Mouse (Mus musculus): ENCODE results near the gene Nfe2l3. TPM values are rescaled to one million over a fixed set of nuclear protein-coding genes. Genes with fewer than 3 reads are reported as not detected.
A peak's percentile ranks its signal among the peaks of the same experiment; 100 is the strongest.

The Nfe2l3 gene
- polyA plus RNA-seq, 1 experiment from 2014 or later: 0.95 TPM

DNA sequence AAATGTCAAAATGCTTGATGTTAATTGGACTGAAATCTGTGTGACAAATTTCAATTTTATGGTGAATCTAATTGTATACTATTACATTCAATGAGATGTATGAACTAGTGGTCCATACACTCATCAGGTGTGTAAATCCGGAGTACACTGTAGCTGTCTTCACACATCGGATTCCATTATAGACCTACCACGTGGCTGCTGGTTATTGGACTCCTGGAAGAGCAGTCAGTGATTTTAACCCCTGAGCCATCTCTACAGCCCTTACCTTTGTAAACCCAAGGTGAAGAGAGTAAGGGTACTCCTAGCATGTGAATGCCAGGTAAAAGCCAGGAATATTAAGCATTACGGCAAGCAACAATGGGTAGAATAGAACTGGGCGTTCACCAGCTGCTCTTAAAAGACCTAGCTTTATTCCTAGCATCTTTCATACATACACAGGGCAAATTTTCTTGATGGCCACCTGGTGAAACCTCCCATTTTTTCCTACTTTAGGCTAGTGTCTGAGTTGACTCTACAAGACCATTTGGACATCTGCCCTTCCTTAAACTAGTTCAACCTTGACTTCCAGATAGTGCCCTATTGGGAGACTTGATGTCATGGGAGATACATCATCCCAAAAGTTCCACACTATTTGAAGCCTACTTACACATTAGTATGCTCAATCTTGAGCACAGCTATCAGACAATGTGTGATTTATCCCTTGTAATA lies 27.0 kb downstream of the Nfe2l3 start:
- ATAC-seq: peak; percentile 61
- no peaks in the 10 kb centered on the region for H3K9me3 ChIP-seq (ENCODE audit: control insufficient read depth, low read length)
- no peak overlapping the region for H3K9ac ChIP-seq (ENCODE audit: low read depth, low read length)
- H3K36me3 ChIP-seq (ENCODE audit: control insufficient read depth, insufficient read depth, low read length): peaks cover 17% of the 10 kb centered on the region; the same call in 1 of the 2 replicates
- H3K27ac ChIP-seq (ENCODE audit: low read length): no peak overlapping the region
- H3K4me1 ChIP-seq (ENCODE audit: control insufficient read depth, insufficient read depth, low read length): no peaks in the 10 kb centered on the region
- H3K4me2 ChIP-seq (ENCODE audit: low read depth, low read length): no peak overlapping the region
- H3K4me3 ChIP-seq (ENCODE audit: low read length): no peak overlapping the region
- 40% methylated on average over 5 of the region's 5 CpGs for WGBS
- H3K27me3 ChIP-seq (replicated peaks; ENCODE audit: control insufficient read depth, insufficient read depth, low read length): no peaks in the 10 kb centered on the region

DNA sequence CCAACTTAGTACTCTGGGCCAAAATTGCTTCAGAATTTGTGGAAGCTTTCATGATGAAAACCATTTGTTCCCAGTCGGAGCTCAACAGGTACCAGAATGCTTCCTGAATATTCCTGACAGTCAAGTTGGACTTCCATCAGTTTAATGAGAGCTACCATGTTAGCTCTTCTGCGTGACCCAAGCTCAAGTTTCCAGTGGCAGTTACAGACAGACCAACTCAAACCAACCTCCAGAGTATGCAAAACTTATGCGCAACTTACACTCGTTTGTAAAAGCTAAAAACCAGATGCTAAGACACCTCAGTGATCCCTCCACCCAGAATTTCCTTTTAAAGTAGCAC lies 27.5 kb downstream of the Nfe2l3 start:
- ATAC-seq: no peak
- WGBS: 78% methylated on average over 4 of the region's 4 CpGs
- Histone ChIP-seq H3K9ac (ENCODE audit: low read depth, low read length) (no peak overlapping the region), H3K4me2 (ENCODE audit: low read depth, low read length) (no peak overlapping the region), H3K4me3 (ENCODE audit: low read length) (no peak overlapping the region), H3K27me3 (replicated peaks; ENCODE audit: control insufficient read depth, insufficient read depth, low read length) (no peaks in the 10 kb centered on the region), H3K4me1 (ENCODE audit: control insufficient read depth, insufficient read depth, low read length) (no peaks in the 10 kb centered on the region), H3K27ac (ENCODE audit: low read length) (no peak overlapping the region), H3K9me3 (ENCODE audit: control insufficient read depth, low read length) (no peaks in the 10 kb centered on the region), H3K36me3 (ENCODE audit: control insufficient read depth, insufficient read depth, low read length) (peaks cover 17% of the 10 kb centered on the region; the same call in 1 of the 2 replicates)

DNA sequence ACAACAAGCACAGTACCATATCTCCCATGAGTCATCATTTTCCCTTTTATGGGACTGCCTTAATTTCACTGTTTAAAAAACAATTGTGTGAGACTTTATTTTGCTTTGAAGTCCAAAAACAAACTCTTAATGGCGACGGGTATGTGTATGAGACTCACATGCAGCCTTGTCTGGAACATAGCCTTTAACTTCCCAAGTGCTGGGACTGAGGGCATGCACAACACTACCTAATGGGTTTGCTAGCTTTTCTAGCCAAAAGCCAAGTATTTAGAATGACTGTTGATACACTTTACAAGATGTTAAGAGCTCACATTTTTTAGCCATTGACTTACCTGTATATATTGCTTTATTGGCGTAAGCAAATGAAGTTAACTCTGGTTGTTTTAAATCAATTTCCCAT lies 27.9 kb downstream of the Nfe2l3 start:
- WGBS: 79% methylated on average over 3 of the region's 3 CpGs
- H3K4me3 ChIP-seq (ENCODE audit: low read length): no peak overlapping the region
- no peak overlapping the region for H3K4me2 ChIP-seq (ENCODE audit: low read depth, low read length)
- H3K36me3 ChIP-seq (ENCODE audit: control insufficient read depth, insufficient read depth, low read length): peaks cover 17% of the 10 kb centered on the region; the same call in 1 of the 2 replicates
- no peak overlapping the region for H3K9ac ChIP-seq (ENCODE audit: low read depth, low read length)
- no peaks in the 10 kb centered on the region for H3K9me3 ChIP-seq (ENCODE audit: control insufficient read depth, low read length)
- H3K27ac ChIP-seq (ENCODE audit: low read length): no peak overlapping the region
- no peaks in the 10 kb centered on the region for H3K27me3 ChIP-seq (replicated peaks; ENCODE audit: control insufficient read depth, insufficient read depth, low read length)
- ATAC-seq: no peak
- no peaks in the 10 kb centered on the region for H3K4me1 ChIP-seq (ENCODE audit: control insufficient read depth, insufficient read depth, low read length)

DNA sequence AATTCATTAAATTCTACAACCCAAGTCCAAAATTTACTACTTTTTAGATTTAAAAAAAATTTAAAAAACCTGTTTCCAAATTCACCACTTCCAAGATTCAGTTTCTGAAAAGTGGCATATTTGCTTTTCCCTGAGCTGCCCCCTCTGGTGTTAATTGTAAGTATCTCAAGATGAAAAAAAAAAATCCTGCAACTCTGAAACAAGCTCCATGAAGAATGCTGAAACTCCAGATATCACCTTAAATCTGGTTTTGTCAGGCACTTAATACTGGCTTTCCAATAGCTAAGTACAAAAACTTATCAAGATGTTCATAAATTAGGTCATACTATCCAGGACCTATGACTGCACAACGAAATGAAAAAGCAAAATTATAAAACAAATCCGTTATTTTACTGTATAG lies 35.2 kb downstream of the Nfe2l3 start:
- Histone ChIP-seq H3K4me3 (ENCODE audit: low read length) (peak overlapping the region; percentile 49), H3K4me2 (ENCODE audit: low read depth, low read length) (peak overlapping the region; percentile 51; the same call in 1 of the 2 replicates), H3K4me1 (ENCODE audit: control insufficient read depth, insufficient read depth, low read length) (peaks cover 19% of the 10 kb centered on the region), H3K27ac (ENCODE audit: low read length) (no peak overlapping the region), H3K36me3 (ENCODE audit: control insufficient read depth, insufficient read depth, low read length) (peaks cover 10% of the 10 kb centered on the region; the same call in 1 of the 2 replicates), H3K9ac (ENCODE audit: low read depth, low read length) (peak overlapping the region; percentile 51; the same call in 1 of the 2 replicates), H3K9me3 (ENCODE audit: control insufficient read depth, low read length) (no peaks in the 10 kb centered on the region), H3K27me3 (replicated peaks; ENCODE audit: control insufficient read depth, insufficient read depth, low read length) (no peaks in the 10 kb centered on the region)
- 0% methylated on average over 2 of the region's 2 CpGs for WGBS
- ATAC-seq: no peak

DNA sequence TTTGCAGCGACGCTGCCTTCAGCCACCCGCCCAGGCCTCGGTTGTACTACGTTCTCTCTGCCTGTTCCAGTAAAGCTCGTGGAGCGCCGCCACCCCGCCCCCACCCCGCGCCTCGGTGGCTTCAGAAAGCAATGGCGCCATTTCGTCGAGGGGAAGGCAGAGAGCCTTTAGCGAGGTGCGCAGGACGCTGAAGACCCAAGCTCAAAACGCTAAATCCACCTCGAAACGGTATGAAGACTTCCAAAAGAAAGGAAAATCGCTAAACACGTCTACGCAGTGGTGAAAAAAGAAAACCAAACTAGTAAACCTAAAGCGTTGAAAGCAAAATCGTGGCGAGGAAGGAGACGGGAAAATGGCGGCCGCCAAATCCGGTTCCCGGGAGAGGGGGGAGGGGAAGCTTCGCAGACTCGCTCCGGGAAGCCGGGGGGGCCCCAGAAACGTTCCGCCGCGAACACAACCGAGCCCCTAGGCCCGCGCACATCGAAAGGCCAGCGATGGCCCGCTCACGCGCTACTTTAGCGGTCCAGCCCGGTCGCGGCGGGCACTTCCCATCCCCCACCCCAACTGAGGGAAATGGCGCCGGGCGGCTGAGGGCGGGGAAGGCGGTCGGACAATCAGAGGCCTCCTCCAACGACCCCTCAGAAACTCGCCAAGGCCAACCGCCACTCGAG lies 36.6 kb downstream of the Nfe2l3 start:
- Histone ChIP-seq H3K9ac (ENCODE audit: low read depth, low read length) (peak overlapping the region; percentile 99), H3K9me3 (ENCODE audit: control insufficient read depth, low read length) (no peaks in the 10 kb centered on the region), H3K4me3 (ENCODE audit: low read length) (peak overlapping the region; percentile 97), H3K4me1 (ENCODE audit: control insufficient read depth, insufficient read depth, low read length) (peaks cover 25% of the 10 kb centered on the region), H3K36me3 (ENCODE audit: control insufficient read depth, insufficient read depth, low read length) (peaks cover 7% of the 10 kb centered on the region; the same call in 1 of the 2 replicates), H3K27me3 (replicated peaks; ENCODE audit: control insufficient read depth, insufficient read depth, low read length) (no peaks in the 10 kb centered on the region), H3K27ac (ENCODE audit: low read length) (peak overlapping the region; percentile 100), H3K4me2 (ENCODE audit: low read depth, low read length) (no peak overlapping the region)
- ATAC-seq: peak; percentile 30
- under 1% methylated on average over 60 of the region's 63 CpGs for WGBS

DNA sequence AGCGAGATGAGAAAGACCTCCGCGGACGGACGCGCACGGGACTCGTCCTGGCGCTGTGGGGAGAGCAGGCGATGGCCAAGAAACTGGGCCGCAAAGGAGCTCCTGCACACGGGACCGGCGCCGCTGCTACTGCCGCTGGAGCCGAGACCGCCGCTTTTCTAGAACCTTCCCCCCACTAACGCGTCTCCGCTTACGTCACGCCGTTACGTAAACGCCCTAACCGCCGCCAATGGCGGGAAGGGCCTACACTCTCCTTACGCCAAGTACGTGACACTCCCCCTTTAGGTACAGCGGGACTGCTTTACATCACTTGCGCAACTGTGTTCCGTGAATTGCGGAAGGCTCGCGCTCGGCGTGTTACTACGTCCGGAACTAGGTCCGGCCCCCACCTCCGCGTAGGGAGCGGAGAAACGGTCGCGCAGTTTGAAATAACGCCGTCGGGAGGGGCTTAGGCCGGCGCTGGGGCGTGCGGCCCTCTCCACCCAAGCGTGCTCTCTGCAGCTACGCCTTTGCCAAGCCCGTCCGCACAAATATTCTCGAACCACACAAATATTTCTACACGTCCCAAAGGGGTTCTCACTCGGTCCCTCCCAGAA lies 37.3 kb downstream of the Nfe2l3 start, which contains the start of gene Hnrnpa2b1:
TSS of gene Hnrnpa2b1 (minus strand) at position 180 of the 596 bp plus-strand sequence.
- Histone ChIP-seq H3K27ac (ENCODE audit: low read length) (peak within 1 kb of the TSS; percentile 100), H3K9me3 (ENCODE audit: control insufficient read depth, low read length) (no peaks in the 10 kb centered on the region), H3K9ac (ENCODE audit: low read depth, low read length) (peak within 1 kb of the TSS; percentile 99), H3K36me3 (ENCODE audit: control insufficient read depth, insufficient read depth, low read length) (peaks cover 7% of the 10 kb centered on the region; the same call in 1 of the 2 replicates), H3K4me3 (ENCODE audit: low read length) (peak within 1 kb of the TSS; percentile 97), H3K4me1 (ENCODE audit: control insufficient read depth, insufficient read depth, low read length) (peaks cover 25% of the 10 kb centered on the region), H3K27me3 (replicated peaks; ENCODE audit: control insufficient read depth, insufficient read depth, low read length) (no peaks in the 10 kb centered on the region), H3K4me2 (ENCODE audit: low read depth, low read length) (peak within 1 kb of the TSS; percentile 43)
- ATAC-seq: peak; percentile 92
- under 1% methylated on average over 63 of the region's 63 CpGs for WGBS

DNA sequence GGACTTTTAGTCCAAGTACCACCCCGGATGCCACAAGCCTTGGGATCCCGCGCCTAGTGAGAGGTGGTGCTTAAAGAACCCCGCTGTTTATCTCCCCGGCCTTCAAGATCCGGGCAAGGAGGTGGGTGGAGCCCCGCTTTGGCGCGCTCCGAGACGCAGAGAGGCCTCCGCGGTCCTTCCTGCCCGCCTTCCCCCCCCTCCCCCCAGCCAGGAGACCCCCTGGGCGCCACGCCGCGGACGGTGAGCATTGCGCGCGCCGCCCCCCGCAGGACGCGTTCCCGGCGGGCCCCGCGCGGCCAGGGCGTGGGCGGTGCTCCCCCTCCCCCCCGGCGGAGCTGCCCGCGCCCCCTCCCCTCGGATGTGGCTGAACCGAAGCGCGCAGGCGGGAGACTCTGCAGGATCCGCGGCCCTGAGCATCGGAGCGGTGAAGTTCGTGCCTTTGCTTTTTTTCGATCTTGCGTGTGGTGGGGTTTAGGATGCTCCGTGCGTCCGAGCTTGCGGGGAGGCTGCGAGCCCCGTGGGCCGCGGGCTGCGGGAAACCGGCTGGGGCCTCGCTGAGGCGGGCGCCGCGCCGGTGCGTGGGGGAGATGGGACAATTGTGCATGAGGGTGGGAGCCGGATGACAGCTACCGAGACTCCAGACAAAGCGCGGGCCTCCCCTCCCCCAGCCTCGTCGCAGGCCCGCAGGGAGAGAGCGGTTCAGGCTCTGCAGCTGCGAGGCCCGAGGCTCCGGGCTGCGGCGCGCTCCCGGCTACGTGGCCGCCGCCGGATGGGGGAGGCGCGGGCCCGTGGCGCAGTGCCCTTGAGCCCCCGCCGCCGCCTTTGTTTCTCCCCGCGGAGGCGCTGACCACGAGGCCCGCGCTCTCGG lies 38.1 kb downstream of the Nfe2l3 start, which contains the start of gene Cbx3:
TSS of gene Cbx3 (plus strand) at position 50 of the 868 bp plus-strand sequence.
- Histone ChIP-seq H3K27ac (ENCODE audit: low read length) (peak within 1 kb of the TSS; percentile 100), H3K9me3 (ENCODE audit: control insufficient read depth, low read length) (no peaks in the 10 kb centered on the region), H3K4me1 (ENCODE audit: control insufficient read depth, insufficient read depth, low read length) (peaks cover 24% of the 10 kb centered on the region), H3K9ac (ENCODE audit: low read depth, low read length) (peak within 1 kb of the TSS; percentile 99), H3K36me3 (ENCODE audit: control insufficient read depth, insufficient read depth, low read length) (peaks cover 8% of the 10 kb centered on the region; the same call in 1 of the 2 replicates), H3K4me3 (ENCODE audit: low read length) (peak within 1 kb of the TSS; percentile 97), H3K4me2 (ENCODE audit: low read depth, low read length) (peak within 1 kb of the TSS; percentile 43), H3K27me3 (replicated peaks; ENCODE audit: control insufficient read depth, insufficient read depth, low read length) (no peaks in the 10 kb centered on the region)
- WGBS: 0% methylated on average over 96 of the region's 99 CpGs
- peak; percentile 86 for ATAC-seq

DNA sequence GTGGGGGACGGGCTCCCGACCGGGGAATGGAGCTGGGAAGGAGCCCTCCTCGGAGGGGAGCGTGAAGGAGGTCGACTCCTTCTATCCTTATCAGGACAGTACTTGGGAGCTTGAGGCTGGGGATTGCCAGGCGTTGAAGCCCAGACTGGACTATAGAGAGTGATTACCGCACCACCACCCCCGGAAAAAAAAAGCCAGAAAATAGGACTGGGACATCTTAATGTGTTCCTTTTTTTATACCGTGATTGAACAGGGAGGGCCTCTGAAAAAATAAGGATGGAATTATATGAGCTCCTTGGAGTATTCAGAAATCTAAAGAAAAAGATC lies 38.7 kb downstream of the Nfe2l3 start:
- H3K27ac ChIP-seq (ENCODE audit: low read length): peak overlapping the region; percentile 100
- H3K9me3 ChIP-seq (ENCODE audit: control insufficient read depth, low read length): no peaks in the 10 kb centered on the region
- ATAC-seq: no peak
- peak overlapping the region; percentile 17; the same call in 1 of the 2 replicates for H3K4me2 ChIP-seq (ENCODE audit: low read depth, low read length)
- peaks cover 18% of the 10 kb centered on the region for H3K4me1 ChIP-seq (ENCODE audit: control insufficient read depth, insufficient read depth, low read length)
- 0 out of 2 replicates have a peak, but pooled peaks cover 3% of the 10 kb centered on the region for H3K36me3 ChIP-seq (ENCODE audit: control insufficient read depth, insufficient read depth, low read length)
- WGBS: 2% methylated on average over 10 of the region's 10 CpGs
- H3K9ac ChIP-seq (ENCODE audit: low read depth, low read length): peak overlapping the region; percentile 99
- no peaks in the 10 kb centered on the region for H3K27me3 ChIP-seq (replicated peaks; ENCODE audit: control insufficient read depth, insufficient read depth, low read length)
- H3K4me3 ChIP-seq (ENCODE audit: low read length): peak overlapping the region; percentile 97

Data from intestine, embryonic 16.5 days (tissue).